Mouse (Mus musculus): Measurements from ENCODE around the gene Clcnka. TPM values are rescaled to one million over a fixed set of nuclear protein-coding genes. Genes with fewer than 3 reads are reported as not detected.

Clcnka gene
- not detected for polyA plus RNA-seq (2017; shearing (Covaris generic))

DNA sequence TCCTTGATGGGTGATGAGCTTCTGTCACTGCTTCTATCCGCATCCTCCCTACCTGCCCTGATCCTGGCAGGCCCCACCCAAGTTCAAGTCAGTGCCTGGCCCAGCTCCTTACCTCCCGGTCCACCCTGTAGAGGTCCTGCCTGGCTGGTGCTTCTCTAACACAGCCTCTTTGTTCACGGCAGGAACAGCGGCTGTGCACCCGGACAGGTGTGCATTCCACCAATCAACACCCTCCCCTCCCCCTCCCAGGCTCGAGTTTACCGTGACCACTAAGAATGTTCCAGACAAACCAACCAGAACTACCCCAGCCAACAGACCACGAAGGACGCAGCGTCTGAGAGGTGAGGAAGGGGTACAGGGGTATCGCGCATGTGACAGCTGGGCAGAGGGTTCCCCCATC is at the start of gene Clcnka:
Clcnka (minus strand) TSS at position 180 of the 400 bp plus-strand sequence.

DNA sequence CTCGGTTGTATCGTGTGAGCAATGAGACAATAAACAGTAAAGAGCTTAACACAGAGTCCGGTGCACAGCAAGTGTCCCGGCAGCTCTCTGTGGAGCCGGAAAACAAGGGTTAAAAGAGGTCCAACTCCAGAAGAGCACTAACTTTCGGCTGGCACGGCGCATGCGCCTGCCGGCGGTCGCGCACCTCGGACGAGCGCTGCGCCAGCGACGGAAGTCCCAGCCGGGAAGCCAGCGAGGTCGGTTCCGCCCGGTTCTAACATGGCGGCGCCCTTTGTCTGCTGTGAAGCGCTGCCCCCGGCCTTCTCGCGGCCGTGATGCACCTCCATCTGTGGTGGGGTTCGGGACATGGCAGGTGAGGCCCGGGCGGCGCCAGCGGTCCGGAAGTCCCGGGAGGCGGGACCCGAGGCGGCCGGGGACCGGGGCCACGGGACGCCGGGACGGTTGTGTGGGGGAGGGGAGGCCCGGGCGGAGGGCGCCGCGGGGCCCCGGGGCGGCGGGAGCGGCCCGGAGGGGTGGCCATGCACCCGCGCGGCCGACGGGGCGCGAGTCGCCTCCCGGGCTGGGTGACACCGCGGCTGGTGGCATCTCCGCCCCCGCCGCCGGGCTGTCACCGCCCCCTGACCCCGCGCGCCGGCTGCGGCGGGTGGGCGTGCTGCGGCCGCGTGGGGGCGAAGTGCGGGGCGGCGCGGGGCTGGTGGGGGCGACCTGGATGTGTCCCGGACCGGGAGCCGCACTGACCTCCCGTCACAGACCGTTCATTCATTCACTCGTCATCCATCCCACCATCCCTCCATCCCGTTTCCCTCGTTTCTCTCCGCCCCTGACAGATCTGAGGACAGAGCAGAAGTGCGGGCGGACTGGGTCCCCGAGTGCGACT is 46.2 kb upstream of the Clcnka start, which contains the start of gene Zbtb17:
Zbtb17 (plus strand) TSS at position 204 of the 877 bp plus-strand sequence.

DNA sequence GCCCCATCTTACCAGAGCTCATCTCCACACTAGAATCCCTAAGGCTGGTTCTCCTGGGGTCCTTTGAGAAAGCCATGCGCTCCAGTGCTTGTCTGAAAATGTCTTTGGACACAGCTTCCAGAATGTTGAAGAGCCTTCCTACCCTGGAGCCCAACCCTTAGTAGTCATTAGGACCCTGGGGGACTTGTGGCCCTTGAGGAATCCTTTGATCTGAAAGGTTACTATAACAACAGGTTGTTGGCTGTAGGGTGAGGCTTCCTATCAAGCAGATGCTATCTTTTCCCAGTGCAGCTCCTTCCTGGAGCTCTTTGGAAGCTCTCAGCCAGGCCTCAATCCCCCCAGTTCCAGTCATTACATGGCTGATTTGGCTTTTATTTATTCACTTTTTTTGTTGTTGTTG is 37.5 kb upstream of the Clcnka start, which contains the start of gene Srarp:
Srarp (minus strand) TSS at position 132 of the 400 bp plus-strand sequence.

DNA sequence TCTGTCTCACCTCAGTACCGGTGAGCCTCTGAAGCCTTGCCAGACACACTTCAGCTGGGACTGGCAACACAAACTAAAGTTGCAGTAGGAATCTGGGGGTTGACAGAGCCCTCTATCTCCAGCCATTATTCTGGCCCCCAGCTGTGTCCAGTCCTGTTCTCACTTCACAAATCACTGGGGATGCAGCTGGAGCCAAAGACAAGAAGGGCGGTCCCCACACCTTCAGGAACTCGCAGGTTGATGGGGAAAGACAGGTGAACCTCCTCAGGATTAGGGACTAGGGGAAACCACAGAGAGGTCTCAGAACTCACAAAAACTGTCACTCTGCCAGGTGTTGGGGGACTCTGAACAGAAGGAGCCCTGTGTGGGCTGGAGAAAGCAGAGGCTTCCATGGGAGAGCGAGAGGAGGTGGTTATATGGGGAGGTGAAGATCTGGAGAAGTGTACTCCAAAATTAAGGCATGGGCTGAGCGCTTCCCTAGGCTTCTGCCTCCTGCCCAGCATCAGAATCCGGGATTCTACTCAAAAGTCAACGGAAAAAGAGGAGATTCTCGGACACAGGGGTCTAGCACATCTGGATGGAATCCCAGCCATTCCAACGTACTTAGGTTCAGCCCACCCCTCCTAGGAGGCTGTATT is 21.8 kb upstream of the Clcnka start, which contains the start of gene Hspb7:
Hspb7 (plus strand) TSS at position 588 of the 638 bp plus-strand sequence.

DNA sequence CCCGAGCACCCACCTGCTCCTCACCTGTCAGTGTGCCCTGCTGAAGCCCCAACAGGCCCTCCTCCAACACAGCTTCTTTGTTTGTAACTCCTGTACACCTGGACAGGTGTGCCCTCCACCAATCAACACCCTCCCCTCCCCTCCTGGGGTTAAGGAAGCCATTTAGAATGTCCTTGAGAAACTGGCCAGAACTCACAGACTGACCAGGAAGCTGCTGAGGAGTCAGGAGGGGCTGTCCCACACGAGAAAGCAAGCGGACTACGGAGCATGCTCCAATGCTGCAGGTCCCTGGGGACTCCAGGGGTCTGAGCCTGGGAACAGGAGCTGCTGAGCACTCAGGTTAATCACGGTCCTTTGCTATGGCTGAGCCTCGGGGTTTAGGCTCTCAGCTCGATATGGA is 17.4 kb upstream of the Clcnka start, which contains the start of gene Clcnkb:
Clcnkb (minus strand) TSS at position 91 of the 400 bp plus-strand sequence.

DNA sequence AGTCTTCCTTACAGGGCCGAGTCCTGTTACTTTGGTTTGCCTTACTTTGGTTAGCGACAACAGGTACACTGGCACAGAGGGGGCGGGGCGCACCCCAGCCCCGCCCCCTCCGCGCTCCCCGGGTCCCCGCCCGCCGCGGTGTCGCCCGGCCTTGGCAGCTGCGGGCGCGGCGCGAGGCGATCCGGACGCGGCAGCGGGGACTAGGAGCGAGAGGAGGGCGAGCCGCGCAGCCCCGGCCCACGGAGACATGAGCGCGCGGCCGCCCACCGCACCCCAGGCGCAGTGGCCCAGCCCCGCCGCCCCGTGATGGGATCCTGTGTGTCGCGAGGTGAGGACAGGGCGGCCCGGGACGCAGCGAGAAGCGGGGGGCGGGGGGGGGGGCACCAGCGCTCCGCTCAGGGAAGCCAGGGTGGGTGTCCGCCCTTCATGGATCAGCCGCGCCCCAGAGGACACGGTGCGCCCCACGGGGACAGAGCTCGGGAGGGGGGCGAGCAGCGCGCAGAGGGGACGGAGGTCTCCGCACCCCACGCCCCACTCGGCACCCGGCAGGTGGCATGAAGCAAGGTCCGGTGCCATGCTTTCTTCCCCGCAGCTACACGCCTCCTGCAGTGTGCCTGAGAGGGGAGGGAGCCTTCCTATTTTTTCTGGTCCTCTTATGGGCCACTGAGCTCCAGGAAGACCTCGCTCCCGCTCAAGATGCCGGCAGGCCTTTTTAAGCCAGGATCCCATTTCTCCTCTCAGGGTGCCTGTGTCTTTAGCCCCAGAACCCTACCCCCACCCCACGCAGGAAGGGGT is 30.3 kb downstream of the Clcnka start, which contains the start of gene Fam131c:
Fam131c (plus strand) TSS at position 224 of the 795 bp plus-strand sequence.

Other genes starting within 250 kb of the Clcnka start
- 5.0 TPM for gene Rsg1, start 184.8 kb downstream of the Clcnka start, polyA plus RNA-seq (2017; shearing (Covaris generic))
- not detected for gene Arhgef19, start 159.2 kb downstream of the Clcnka start, polyA plus RNA-seq (2017; shearing (Covaris generic))
- not detected for gene Epha2, start 97.5 kb downstream of the Clcnka start, polyA plus RNA-seq (2017; shearing (Covaris generic))
- not detected for gene Fam131c, start 30.5 kb downstream of the Clcnka start, polyA plus RNA-seq (2017; shearing (Covaris generic))
- not detected for gene Clcnkb, start 17.3 kb upstream of the Clcnka start, polyA plus RNA-seq (2017; shearing (Covaris generic))
- gene Hspb7, start 22.1 kb upstream of the Clcnka start, polyA plus RNA-seq (2017; shearing (Covaris generic)) = not detected
- gene Srarp, start 37.4 kb upstream of the Clcnka start, polyA plus RNA-seq (2017; shearing (Covaris generic)) = not detected
- gene Zbtb17, start 45.9 kb upstream of the Clcnka start, polyA plus RNA-seq (2017; shearing (Covaris generic)) = 43.2 TPM
- 6.4 TPM for gene Spen, start 139.9 kb upstream of the Clcnka start, polyA plus RNA-seq (2017; shearing (Covaris generic))
- gene Fblim1, start 207.4 kb upstream of the Clcnka start, polyA plus RNA-seq (2017; shearing (Covaris generic)) = 0.21 TPM
- 0.22 TPM for gene Tmem82, start 219.9 kb upstream of the Clcnka start, polyA plus RNA-seq (2017; shearing (Covaris generic))
- not detected for gene Slc25a34, start 225.1 kb upstream of the Clcnka start, polyA plus RNA-seq (2017; shearing (Covaris generic))

All from activated CD4-positive, CD25-positive, alpha-beta regulatory T cell, adult 9 weeks (primary cell).